Mouse (Mus musculus): ENCODE measurements at regions not wholly inside any gene's neighbourhood (a gene's known extent, or its start where the extent isn't known, plus 50 kb on each side); places are given as distances from the start of the nearest gene placed in this dataset.

DNA sequence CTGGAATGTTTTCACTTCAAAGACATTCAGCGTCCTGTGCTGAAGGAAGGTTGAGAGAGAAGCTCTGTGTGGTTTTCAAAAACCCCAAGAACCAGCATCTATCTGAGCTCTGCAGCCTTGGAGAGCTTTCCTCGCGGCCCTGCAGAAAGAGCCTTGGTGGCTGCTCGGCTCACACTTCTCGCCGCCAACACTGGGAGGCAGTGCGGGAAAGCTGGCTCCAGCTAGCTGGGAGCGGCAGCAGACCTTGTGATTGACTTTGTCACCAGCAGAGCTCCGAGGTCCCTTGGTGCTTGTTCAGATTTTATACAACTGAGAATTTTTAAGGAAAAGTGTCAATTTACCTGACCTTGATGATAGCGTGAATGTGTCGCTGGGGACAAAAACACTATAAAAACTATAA lies 299.4 kb downstream of the Nkx6-1 start:
- TF ChIP-seq POLR2A (IDR thresholded peaks at IDR 0.05; ENCODE audit: borderline replicate concordance, extremely low read depth, low read depth, low read length) = no peak
- 0 out of 2 replicates have a peak, but pooled peaks have one; percentile 14 for TF ChIP-seq CTCF (IDR thresholded peaks at IDR 0.05; ENCODE audit: insufficient read depth, low read length)
